Mouse (Mus musculus) ZHBTc4 (cell line): ENCODE results near the gene Lrrc75b.
"Not testable (repeated sequence)": the region's sequence is repeated elsewhere in the genome, so short reads cannot be mapped to it uniquely, and the experiment has no call there.

Experiments
- DNase-seq: peaks from one replicate; pipeline ENCODE4 v3.0.0-alpha.2; 2011; ENCODE audit warnings: low read depth, low spot score

Gene Lrrc75b

DNA sequence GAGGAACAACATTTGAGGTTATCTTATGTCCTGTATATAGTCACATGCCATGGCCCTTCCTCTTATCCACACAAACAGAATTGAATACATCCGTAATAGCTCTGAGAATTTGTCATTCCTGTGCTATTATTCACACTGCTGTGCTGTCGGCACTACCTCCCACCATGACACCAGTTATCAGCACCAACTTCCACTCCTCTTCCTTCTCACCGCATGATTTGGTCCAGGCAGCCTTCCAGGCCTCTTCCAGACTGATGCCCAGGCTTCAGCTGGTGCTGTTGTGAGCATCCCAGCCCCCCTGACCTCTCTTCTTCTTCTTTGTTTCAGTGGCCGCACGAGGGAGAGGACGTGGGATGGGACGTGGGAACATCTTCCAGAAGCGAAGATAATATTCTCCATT is 25.2 kb downstream of the Lrrc75b start:
- no peak for DNase-seq

DNA sequence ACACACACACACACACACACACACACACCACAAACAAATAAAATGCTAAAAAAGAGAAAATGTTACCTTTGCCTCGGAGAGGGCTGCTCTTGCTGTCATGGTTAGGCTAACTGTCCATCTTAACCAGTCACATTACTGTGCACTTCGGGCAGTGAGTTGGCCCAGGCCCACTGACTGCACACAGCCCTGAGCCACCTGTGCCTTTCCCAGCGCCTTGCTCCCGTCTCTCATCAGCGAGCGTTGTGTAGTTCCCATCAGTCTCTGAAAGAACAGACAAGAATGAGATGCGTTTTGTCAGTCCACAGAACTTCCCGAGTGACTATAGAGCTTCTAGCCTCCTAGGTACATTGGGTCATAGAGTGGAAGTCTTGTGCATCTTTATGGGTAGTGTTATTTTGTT is 25.9 kb downstream of the Lrrc75b start:
- DNase-seq, result no peak

DNA sequence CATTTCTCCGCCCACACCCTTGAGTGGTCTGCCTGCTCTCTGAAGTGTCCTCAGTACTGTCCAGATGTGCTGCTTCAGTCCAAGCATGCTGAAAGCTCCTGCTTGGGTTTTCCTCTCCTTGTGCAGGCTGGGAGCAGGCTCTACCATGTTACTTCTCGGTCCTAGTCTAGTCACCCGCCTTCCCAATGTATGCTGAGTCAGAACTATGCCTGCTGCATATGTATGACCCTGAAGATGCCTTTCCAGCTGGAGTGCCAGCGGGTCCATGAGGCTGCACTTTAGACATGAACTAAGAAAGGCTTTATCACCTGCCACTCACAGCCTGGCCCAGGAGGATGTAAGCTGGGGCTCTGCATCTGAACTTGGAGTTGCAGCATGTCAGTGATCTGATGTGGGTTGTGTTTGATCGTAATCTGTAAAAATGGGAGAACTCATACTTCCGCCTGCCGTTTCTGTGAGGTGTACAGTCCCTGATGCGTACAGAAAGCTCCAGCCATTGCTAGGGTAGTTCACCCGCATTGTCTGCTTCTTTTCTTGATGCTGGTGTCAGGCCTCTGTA is 28.5 kb downstream of the Lrrc75b start:
- DNase-seq, result no peak

DNA sequence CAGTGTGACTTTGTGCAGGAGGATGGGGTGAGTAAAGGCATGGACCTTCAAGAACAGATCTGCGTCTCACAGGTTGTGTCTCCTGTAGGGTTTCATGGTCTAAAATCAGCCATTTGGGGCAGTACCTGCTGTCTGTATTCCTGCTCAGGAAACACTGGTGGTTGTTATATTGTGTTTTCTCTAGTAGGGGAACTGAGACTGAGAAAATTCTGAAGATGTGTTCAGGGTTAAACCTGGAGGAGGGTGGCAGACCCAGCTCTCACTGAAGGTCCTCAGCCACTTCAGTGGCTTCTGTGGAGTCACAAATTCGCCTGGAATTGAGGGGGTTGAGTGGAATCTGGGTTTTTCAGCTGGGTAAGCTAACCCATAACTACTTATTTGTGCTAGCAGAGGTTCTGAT is 29.8 kb downstream of the Lrrc75b start:
- DNase-seq, result no peak

DNA sequence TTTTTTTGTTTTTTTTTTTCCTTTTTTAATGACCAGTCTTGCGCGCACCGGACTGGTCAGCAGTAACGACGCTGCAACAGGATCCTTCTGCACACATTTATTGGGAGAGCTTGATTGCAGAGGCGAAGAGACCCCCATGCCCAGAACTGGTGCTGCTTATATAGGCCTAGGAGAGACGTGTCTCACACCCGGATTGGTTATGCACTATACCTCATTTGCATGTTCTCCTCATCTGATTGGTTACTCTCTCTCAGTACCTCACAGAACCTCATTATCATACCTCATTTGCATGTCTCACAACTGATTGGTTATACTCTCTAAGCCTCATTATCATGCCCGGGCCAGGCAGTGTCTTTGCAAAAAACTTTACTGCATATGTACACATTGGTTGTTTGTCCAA is 34.7 kb downstream of the Lrrc75b start:
- DNase-seq, result peak; percentile 38

DNA sequence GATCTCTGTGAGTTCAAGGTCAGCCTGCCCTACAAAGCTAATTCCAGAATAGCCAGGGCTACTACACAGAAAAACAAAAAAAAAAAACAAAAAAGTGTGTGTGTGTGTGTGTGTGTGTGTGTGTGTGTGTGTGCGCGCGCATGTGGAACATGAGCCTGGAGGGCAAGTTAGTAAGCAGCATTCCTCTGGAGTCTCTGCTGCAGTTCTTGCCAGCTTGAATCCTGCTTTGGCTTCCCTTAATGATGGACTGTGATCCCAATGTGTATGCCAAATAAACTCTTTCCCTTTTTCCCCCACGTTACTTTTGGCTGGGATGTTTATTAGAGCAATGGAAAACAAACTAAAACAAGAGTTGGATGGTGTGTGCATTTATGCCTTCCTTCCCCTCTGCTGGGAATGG is 38.5 kb downstream of the Lrrc75b start:
- no peak for DNase-seq

DNA sequence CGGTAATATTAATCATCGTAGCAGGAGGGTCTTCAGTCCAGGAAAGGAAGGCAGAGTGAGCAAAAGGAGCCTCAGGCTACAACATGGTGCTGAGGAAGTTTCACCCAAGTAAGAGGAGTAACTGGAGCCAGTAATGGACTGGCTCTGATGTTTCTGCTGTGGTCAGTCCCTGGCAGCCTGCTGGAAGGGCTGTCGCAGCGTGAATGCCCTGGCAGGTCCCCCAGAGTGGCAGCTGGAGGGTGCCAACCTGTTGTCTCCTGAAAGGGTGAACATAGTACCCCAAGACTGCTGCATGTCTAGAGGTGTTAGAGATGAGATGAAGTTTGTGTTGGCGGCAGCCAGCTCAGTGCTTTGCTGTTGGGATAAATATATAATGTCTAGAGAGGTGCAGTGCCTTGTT is 39.5 kb downstream of the Lrrc75b start:
- DNase-seq, result no peak

DNA sequence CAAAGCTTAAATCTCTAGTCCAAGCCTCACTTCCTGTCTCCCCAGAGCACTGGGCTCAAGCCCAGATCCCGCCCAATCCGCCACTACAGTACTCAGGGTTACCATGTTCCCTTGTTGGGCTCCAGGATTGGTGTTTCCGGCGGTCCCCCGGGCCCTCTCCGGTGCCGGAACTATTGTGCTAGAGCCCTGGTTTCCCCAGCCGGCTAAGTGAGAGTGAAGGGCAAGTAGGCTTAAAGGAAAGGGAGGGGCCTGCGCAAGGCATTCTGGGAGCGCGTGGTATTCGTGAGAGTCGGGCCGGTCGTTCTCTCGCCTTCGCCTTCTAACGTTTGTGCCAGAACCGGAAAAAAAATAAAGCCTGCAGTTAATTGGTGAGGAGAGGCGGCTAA is 42.4 kb downstream of the Lrrc75b start, which contains the start of gene Gucd1:
Gene Gucd1, minus strand, starts transcription at position 215 of the 386 bp plus-strand sequence.
- DNase-seq, result peak; percentile 98

DNA sequence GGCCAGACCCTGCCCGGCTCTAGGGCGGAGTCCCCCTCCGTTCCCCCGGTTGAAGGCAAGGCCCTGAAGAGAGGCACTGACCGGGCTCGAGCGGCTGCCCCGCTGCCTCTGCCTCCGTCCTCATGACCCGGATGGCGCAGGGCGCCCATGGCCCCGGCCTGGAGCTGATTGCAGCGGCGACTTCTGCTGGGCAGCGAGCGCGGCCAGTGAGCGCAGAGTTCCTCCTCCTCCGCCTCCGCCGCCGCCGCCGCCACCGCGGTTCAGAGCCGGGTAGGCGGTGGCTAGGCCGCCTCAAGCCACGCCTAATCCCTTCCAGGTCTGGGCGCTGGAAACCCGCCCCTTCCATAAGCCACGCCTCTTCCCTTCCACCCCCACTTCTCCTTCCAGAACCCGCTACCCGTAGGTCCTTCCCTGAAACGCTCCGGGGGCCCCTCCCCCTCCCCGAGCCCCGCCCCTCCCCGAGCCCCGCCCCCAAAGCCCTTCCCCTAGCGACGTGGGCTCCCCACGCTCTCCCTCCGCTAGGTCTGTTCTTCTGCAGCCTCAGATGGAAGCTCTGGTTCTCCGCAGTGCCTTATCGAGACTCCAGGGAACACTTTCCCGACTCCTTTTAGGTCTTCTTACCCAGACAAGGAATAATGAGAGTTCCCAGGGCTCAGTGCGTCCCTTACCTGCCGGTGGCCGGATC is 42.9 kb downstream of the Lrrc75b start, which contains the start of gene Snrpd3:
Gene Snrpd3, plus strand, starts transcription at position 479 of the 685 bp plus-strand sequence.
- peak; percentile 98 for DNase-seq

DNA sequence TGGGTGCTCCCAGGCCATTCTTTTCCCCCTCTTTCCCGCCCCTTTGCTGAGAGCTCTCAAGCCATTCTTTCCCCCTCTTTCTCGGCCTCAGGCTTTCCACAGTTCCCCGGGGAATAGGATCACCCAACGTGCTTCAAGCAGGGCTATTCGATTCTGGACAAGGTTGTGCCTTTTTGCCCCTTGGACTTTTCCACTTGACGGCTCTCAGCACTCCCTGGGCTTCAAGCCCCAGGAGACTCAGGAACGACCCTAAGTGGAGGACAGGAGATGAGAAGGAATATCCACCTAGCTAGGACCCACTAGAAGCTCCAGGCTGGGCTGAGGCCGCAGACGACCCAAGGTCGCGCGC is 43.4 kb downstream of the Lrrc75b start:
- DNase-seq, result no peak

DNA sequence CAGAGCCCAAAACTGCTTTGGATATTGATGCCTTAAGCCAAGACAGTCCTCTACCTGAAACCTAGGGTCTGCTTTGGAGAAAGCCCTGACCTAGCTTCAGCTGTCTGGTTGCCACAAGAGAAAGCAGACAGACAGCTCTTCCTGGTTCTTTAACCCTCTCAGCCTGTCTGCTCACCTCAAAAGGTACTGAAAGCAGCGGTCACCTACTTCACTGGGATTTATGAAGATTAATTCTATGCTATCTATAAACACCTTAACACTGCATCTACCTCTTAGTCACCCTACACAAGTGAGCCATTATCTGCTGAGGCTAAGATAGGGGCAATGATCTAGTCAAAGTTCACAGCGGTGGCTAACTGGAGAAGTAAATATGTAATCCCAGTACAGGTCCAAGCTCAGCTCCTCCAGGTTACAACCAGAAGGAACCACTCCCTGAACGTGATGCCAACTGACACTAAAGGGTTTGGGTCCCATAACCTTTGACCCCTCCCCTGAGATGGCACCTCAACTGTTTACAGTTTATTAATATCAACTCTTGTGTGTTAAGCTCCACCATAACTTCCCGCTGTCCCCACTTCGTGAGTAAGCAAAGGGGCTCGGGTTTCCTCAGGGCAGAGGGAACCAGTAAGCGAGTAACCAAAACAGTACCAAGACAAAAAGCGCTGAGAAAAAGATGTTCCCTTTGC is 43.9 kb downstream of the Lrrc75b start:
- DNase-seq, result no peak

DNA sequence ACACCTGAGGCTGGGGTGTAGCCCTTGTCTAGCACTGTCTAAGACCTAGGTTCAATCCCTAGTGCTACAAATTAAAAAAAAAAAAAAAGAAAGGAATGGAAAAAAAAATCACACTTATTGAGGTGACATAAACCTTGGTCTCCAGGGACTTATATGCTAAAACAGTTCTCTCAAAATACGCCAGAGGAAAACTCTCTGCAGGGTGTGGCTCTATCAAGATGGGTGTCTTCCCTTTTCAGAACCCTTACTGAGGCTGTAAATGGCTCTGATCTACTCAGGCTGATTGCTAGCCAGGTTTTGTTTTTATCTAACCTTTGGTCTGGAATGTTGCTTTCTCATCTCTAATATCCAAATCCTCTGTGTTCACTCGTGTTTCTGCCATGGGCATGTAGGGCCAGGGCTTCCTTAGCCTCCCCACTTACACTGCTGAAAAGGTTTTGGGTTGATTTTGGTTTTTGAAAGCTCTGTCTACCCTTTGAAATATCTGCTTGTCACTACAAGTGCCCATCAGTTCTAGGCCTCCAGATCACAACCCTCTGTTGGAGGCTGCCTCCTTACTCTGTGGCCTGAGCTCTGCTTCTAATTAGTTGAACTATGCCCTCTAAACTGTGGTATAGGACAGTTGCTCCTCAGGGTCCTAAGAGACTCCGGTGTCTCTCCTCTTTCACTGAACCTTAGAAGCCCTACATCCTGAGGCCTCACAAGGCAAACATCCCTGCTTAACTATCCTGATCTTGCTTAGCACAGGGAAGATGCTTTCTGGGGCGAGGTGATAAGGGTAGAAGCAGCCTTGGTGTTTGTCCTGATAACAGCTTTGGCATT is 44.7 kb downstream of the Lrrc75b start:
- no peak for DNase-seq

DNA sequence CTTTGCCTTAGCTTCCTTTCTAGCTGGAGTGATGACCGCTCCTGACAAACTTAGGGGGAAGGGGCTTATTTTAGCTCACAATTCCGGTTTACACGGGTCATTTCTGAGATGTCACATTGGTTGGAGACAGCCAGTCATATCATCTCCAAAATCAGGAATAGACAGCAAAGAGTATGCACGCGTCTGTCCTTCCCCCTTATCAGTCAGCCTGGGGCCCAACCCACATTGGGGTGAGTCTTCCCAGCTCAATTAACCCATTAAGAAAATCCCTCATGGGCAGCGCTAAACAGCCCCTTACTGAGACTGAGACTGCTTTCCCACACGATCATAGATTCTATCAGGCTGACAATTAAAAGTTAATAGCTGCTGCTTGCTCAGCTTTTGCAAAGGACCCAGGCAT is 45.8 kb downstream of the Lrrc75b start:
- no peak for DNase-seq

DNA sequence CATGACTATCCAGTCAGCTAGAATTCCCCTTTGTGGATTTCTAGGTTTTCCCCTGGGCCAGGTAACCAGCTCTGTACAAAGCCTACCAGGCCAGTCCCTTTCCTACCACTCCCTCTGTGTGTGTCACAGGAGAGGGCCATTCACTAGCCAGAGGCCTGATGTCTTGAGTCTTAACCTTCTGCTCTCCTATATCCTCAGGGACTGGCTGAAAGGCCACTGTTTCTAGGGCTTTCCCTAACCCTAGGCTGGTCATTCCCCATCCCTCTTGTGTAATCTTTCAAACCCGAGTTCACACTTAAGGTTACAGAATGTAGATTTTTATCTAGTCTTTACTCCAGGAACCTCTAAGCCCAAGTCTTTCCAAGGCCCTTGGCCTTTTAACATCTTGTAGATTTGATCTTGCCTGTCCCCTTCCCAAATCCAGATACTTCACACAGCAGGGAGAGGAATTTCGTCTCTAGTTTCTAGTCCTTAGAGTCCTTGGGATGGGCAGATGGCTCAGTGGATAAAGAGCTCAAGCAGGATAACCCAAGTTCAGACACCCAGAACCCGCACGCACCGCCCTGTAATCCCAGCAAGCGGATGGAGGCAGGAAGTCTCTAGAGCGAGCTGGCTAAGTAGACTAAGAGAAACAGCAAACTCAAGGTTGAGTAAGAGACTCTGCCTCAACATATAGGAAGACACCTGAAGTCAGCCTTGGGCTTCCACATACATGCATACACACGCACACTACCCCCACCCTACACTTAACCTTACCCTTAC is 46.6 kb downstream of the Lrrc75b start:
- DNase-seq, result no peak

DNA sequence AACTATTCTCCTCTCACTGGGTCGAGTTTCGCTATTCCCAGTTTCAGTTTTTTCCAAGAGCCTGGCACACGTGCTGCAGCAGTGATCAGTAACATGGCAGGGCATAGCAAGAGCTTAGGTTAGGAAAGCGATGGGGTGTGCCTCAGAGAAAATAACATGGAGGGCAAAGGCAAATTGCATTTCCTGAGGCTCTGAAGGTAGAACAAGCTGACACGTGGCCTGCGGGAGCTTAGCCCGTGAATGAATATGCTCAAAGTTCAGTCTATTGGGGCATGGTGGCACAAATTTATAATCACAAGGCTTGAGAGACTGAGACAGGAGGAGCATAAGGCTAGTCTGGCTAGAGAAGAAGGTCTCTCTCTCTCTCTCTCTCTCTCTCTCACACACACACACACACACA is 47.3 kb downstream of the Lrrc75b start:
- DNase-seq, result no peak

DNA sequence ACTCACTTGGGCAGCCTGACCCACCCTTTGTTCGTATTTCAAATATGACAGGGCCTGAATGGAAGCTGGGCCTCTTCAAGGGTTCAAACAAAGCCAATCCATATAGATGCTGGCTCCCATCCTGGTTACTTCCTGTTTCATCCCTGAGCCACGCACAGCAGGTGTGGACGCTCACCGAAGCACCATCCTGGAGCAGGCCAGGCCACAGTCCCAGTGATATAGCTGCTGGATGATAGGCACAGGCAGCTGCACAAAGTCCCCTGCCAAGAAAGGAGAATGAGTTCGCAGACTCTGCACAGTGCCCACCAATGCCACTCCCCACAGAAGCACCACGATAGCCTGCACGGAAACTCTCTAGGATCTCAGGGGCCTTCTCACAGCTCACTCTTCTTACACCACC is 48.2 kb downstream of the Lrrc75b start:
- no peak for DNase-seq

DNA sequence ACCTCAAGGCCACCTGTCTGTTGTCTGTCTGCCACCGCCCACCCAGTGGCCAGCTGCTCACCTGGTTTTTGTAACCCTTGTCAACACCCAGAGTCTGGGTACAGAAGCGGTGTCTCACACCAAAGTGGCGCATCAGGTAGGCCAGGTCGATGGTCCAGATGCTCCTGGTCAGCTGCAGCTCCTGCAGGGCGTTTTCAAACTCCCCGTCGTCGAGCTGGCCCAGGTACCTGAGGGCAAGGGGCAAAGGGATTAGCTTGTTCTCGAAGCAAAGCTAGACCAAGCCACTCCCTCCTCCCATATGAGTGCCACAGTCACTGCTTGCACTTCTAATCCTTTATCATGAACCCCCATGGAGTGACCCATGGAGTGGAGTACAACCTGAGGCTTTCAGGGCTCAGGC is 49.1 kb downstream of the Lrrc75b start:
- no peak for DNase-seq

DNA sequence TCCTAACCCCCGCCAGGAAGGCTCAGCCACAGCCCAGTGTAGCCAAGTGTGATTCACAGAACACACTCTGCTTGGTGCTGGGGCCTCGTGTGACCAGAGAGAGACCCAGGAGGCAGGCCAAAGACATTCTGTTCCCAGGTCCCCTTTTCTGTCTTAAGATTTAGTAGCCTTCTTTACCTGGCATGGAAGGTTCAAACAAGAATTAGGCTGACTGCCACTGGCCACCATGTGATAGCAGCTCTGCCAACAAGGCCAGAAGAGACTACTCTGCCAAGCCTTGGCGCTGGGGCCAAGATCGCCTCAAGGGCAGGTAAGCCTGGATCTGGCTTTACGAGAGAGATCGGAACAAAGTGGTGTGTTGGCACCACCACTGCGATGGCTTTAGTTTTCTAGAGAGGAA is 49.7 kb downstream of the Lrrc75b start:
- DNase-seq, result no peak

DNA sequence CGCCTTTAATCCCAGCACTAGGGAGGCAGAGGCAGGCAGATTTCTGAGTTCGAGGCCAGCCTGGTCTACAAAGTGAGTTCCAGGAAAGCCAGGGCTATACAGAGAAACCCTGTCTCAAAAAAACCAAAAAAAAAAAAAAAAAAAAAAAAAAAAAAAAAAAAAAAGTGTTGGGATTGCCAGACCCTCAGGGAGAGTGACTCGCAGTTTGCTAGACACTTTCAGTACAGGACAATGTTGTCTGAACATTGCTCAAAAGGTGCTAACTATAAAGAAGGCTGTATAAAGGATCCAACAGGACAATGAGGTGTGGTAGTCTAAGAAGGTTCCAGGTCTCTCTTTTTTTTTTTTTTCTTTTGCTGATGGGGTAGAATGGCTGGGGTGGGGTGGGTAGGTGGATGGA is 54.2 kb downstream of the Lrrc75b start:
- not testable (repeated sequence) for DNase-seq

DNA sequence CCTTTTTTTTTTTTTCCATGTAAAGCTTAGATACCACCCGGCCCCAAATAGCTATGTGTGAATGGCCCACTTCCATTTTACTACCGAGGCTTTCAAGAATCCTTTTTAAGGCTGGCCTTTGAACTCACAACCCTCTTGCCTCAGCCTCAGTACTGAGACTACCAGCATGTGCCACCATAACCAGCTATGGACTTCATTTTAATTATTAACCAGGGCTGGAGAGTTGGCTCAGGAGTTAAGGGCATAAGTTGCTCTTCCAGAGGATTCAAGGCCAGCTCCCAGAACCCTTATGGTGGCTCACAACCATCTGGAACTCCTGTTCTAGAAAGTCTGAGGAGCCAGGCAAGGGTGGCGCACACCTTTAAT is 55.0 kb downstream of the Lrrc75b start:
- DNase-seq, result no peak

DNA sequence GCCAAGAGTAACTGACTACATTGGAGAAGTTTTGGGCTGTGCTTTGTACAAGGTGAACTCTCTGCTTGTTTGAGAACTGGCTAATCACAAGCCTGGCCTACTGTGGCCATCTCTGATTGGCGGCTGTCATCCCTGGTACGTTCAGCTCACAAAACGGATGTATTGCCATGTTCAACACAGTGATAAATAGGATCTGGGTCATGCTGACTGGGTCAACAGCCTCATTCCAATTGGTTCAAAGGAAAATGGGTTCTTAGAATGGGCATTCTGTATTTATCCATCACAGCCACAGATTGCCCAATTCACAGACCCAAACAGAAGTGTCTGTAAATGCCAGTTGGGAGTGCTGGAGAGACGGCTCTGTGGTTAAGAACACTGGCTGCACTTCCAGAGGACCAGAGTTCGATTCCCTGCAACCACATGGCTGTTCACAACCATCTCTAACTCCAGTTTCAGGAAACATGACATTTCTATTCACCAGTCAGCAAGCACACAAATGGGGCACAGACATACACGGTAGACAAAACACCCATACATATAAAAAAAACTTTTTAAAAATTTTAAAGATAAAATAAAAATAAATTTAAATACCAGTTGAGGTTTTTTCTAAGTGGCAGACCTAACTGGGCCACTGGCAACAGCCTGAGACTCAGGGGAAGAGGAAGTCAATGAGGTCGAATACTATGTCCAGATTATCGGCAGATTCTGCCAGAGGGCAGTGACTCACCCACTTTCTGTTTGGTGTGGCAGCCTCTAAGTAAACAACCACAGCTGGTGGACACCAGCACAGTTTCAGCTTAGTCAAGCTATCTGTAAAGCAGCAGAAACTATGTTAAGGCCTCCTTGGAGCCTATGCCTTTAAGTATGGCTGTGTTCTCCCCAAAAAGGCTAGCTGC is 55.6 kb downstream of the Lrrc75b start:
- no peak for DNase-seq
